Mouse (Mus musculus) cerebellum, adult 11-12 months (tissue): ENCODE measurements at regions not wholly inside any gene's neighbourhood (a gene's known extent, or its start where the extent isn't known, plus 50 kb on each side); places are given as distances from the start of the nearest gene placed in this dataset.

Source experiments
- DNase-seq: peaks from one replicate; pipeline ENCODE4 v3.0.0; 2022

DNA sequence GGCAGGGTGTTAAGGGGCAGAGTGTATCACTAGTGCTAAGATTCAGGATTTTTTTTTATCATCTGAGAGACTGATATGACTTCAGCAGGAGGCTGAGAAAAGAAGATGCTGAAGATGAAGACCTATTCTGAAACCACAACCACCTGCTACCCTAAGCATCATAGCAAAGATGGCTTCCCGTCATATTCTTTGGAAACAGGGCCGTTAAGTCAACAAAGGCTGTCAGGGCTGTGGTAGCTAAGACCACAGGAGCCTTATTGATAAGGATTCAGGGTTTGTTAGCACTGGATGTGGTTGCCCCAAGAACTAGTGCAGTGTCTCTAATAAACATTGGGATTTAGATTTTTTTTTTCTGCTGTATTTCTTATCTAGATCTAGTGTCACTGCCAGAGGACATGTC, 56.7 kb upstream of the Rasgrp1 start:
- no peak for DNase-seq

DNA sequence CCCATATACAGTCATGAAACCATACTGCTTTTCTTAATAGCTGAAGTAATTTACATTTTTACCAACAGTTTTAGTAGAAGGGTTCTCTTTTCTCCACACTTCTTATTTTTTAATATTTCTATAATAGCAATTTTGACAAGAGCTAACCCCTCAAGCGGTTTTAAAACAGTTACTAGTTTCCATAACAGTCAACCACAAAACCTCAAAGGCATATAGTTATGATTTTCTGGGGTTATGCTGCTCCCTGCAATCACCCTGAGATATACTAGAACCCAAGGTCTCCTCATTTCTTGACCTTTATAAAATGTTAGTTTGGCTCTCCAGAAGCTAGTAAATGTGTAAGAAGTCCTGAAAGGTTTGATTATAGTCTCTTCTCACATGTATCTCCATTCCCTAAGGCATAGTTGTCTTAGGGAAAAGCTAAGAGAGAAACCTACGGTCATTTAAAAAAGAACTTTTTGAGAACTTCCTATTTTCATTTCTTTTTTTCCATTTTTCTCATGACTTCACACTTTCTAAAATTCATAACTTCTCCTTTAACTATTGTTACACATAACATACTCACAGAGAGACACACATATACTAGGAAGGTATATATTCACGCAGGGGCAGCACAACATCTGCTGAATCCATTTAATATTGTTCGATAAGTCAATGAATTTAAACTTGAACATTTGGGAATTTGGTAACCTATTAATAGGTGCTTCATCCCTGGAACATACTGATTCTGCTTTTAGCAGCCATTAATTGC, 60.8 kb upstream of the Rasgrp1 start:
- no peak for DNase-seq

DNA sequence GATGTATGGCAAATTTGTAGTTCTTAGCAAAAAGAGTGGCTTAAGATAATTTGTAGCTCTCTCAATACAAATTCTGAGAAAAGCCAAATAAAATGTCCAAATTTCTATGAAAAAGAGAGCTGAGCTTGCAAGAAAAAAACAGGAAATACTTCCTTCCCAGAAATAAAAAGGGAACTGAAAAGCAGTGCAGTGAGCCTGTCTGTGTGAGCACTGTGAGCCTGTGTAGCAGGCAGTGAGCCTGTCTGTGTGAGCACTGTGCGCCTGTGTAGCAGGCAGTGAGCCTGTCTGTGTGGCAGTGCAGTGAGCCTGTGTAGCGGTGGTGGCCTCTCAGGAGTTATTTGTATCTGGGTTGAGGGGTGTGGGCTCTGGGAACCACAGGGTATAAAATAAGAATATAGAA, 62.7 kb upstream of the Rasgrp1 start:
- no peak for DNase-seq

- DNase-seq = no peak
Observed at GRCm38 (mm10) chr2:117408241-117408640, 65.4 kb upstream of the Rasgrp1 start.

- DNase-seq = no peak
Observed at GRCm38 (mm10) chr2:117412045-117412606, 69.3 kb upstream of the Rasgrp1 start.

DNA sequence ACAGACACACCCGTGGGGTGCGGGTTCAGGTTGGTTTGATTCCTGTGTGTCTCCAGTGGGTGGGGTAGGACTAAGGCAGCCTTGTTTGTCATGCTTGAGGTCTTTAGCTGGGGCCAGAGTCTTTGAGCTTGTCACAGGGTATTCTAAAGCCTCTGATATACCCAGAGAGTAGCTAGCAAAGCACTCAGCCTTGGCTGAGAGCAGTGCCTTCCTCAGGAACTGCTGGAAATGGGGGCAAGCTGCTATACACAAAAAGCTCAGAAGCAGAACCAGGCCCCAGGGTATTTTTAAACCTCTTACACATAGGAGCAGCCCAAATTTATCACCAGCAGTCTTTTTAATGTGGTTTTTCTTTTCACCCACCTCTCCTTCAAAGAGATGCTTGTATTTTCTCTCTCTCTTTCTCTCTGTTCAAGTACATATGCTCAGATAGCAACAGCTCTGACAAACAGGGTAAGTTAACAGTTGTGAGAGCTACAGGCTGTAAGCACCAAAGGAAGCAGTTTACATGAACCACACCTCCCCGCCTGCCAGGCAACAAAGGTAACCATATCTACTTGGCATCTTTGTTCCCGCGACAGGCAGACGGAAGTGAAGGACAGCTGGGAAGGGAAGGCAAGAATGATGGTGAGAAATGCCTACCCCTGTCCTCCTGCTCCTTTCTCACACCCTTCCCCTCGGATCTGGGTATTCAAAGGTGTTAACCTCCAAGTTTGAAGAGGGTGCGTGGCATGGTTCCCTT, 74.6 kb upstream of the Rasgrp1 start:
- DNase-seq = no peak

DNA sequence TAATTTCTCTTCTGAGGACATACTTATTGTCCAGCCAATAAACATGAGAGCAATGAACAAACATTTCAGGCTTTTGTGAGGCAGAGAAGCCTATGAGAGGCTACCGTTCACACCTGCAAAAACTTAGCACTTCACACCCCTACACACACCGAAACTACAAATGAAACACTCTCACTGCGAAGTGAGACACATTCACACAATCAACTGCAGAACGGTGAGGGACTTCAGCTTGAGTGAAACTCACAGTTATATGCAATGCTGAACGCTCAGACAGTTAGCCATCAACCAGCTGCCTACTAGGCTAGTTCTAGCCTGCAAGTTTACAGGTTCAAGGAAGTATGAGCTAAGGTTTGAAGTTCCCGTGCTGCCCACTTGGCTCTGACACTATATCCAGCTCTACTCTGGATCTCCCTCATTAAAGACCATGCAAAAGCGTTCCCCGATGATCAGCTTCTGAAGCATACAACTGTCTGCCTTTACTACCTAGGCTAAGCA, 75.4 kb upstream of the Rasgrp1 start:
- DNase-seq = no peak

GRCm38 (mm10) chr2:117418711-117419110, 75.9 kb upstream of the Rasgrp1 start:
- no peak for DNase-seq

GRCm38 (mm10) chr2:117421376-117421775, 78.6 kb upstream of the Rasgrp1 start:
- no peak for DNase-seq

- DNase-seq = no peak
Observed at GRCm38 (mm10) chr2:117422756-117423155, 80.0 kb upstream of the Rasgrp1 start.

GRCm38 (mm10) chr2:117429205-117429604, 86.4 kb upstream of the Rasgrp1 start:
- no peak for DNase-seq

DNA sequence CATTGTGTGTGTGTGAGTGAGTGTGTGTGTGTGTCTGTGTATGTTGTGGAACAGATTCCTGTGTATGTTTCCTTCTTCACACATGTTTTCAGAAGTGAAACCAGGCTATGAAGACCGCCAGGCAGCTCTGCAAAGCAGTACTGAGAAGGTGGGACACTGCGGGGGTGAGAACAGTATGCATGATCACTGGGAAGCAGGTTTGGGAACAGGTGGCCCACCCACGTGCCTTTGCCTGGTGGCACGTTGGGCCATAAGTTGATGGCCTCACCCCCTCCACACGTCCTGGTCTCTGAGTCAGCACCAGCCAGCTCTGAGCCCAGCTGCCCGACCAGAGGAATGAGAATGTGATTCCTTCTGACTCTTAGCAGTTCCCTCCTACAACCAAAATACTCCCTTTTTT, 89.2 kb upstream of the Rasgrp1 start:
- DNase-seq = no peak

GRCm38 (mm10) chr2:117432923-117433322, 90.1 kb upstream of the Rasgrp1 start:
- DNase-seq = no peak

- DNase-seq = no peak
Observed at GRCm38 (mm10) chr2:117433482-117433881, 90.7 kb upstream of the Rasgrp1 start.

GRCm38 (mm10) chr2:117438079-117438478, 95.3 kb upstream of the Rasgrp1 start:
- no peak for DNase-seq

- peak; percentile 28 for DNase-seq
Observed at GRCm38 (mm10) chr2:117438586-117439371, 96.0 kb upstream of the Rasgrp1 start.

- no peak for DNase-seq
Observed at GRCm38 (mm10) chr2:117439372-117440183, 96.8 kb upstream of the Rasgrp1 start.

- no peak for DNase-seq
Observed at GRCm38 (mm10) chr2:117440801-117441281, 98.0 kb upstream of the Rasgrp1 start.

- no peak for DNase-seq
Observed at GRCm38 (mm10) chr2:117442862-117443261, 100.1 kb upstream of the Rasgrp1 start.

DNA sequence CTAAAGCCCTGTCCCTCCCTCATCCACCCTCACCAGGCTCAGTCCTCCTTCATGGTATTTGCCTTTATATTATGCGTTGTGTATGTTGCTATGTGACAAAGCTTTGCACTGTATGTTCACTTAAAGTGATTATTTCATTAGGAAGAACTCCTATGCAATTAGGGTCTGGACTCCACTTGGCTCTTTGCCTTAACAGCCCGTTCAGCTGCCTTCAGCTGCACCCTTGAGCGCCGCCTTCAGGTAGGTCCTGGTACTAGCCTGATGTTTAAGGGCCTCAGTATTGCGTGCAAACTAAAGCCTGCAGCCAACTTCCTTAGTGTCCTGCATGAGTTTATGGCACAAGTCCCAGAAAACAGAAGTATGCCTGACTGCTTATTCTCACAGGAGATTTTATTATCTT, 101.9 kb upstream of the Rasgrp1 start:
- no peak for DNase-seq

- no peak for DNase-seq
Observed at GRCm38 (mm10) chr2:117446876-117447275, 104.1 kb upstream of the Rasgrp1 start.
